Mouse (Mus musculus) ES-E14 (cell line): ENCODE results near the gene Mapkapk2.

Experiments used
- CHD2 ChIP-seq: IDR thresholded peaks from 2 replicates; pipeline ENCODE4 v1.6.1; 2014; ENCODE audit warnings: mild to moderate bottlenecking, low read depth, low read length, inconsistent platforms
- HCFC1 ChIP-seq: IDR thresholded peaks from 2 replicates; pipeline ENCODE4 v1.6.1; 2012; ENCODE audit warnings: low read length, inconsistent platforms, borderline replicate concordance; ENCODE audit not compliant: insufficient read depth
- MAFK ChIP-seq: IDR thresholded peaks from 2 replicates; pipeline ENCODE4 v1.6.1; 2014; ENCODE audit warnings: mild to moderate bottlenecking, low read depth, low read length, inconsistent platforms; ENCODE audit not compliant: insufficient read depth
- ZC3H11A ChIP-seq: IDR thresholded peaks from 2 replicates; pipeline ENCODE4 v1.6.1; 2012; ENCODE audit warnings: low read depth, mild to moderate bottlenecking, inconsistent platforms, low read length, borderline replicate concordance
- ZNF384 ChIP-seq: IDR thresholded peaks from 2 replicates; pipeline ENCODE4 v1.6.1; 2012; ENCODE audit warnings: low read depth, low read length, inconsistent platforms

- TF ChIP-seq MAFK: no peak
- no peak for TF ChIP-seq ZC3H11A
- peak; percentile 80 for TF ChIP-seq CHD2
- TF ChIP-seq ZNF384: no peak
- no peak for TF ChIP-seq HCFC1
These were observed 575 bp downstream of the Mapkapk2 start for GRCm38 (mm10) chr1:131096803-131097699.
